Mouse (Mus musculus): ENCODE measurements around the gene Actl6a.

The Actl6a gene

DNA sequence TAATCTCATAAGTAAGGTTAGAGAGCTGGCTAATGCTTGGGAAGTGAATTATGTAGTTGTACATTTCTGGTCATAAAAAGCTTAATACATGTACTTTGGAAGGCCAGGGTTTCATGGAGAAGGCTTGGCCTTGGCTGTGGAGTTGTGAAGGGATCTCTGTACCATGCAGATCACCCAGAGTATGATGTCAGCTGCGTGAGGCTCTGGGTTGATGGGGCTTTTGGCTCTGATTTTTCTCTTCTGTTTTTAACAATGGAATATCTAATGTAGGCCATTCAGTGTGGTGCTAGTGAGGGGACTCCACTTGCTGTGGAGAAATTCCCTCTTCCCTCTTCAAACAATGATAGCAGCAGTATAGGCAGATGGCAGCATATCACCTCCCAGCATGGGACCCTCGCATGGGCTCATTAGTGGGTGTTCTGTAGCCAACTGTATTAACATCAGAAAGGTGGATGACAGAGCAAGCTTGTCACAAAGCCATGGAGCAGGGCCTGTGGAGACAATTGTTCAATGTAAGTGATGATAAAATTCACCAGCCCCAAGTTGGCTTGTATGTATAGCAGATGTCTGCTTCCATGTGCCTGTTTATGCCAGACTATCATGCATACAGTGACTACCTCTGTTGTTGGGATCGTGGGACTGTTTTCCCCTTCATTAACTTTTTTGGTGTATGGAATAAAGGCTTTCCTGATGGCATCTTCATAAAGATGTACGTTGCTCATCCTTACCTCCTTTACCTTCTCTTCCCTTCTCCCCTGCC is 43.9 kb downstream of the Actl6a start:
- DNase-seq: peak in 1 of 2 experiments; percentile 16

DNA sequence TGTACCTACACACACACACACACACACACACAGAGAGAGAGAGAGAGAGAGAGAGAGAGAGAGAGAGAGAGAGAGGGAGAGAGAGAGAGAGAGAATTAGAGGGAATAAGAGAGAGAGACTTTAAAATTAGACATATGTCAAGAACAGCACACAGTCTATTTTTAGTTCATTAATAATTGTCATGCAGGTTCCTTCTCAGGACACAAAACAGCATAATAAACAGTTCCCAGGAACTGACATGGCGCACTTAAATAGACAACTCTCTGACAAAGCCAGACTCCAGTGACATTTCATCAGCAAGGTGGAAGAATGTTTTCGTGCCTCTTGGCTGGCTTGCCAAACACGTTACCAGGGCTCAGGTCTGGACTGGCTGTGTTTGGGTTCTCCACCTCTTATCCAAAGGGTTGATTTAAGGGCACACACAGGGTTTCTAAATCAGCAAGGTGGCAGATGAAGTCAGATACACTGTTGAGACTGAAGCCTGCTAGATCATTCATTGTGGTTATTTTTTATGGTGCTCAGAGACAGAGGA is 48.4 kb downstream of the Actl6a start:
- no peak for DNase-seq

DNA sequence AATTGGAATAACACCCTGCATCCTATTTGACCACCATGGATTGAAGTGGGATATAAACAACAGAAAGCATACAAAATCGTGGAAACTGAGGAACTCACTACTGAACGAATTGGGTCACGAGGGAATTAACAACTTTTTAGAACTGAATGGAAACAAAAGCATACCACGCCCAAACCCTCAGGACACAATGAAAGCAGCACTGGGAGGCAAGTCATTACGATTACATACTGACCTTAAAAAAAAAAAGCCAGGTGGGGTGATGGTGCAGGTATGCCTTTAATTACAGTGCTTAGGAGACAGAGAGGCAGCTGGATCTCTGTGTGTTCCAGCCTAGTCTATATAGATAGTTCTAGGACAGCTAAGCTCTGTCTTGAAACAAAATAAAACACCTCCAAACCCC is 53.1 kb downstream of the Actl6a start:
- no peak for DNase-seq

DNA sequence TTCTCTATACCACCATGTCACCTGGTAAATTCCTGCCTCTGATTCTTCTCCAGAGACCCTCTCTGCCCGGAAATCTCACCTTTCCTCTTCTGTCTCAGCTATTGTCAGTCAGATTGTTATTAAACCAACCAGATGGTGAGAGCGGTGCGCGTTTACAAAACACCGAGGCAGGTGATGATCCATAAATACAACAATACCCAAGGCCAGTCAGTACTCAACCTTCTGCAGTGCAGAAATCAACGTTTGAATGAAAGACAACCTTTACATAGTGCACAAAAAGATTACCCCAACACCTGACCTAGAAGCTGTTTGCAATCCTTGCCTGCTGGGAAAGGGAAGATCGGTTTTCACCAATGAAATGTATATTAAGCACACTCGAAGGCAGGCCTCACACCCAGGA is 56.9 kb downstream of the Actl6a start:
- DNase-seq: no peak

DNA sequence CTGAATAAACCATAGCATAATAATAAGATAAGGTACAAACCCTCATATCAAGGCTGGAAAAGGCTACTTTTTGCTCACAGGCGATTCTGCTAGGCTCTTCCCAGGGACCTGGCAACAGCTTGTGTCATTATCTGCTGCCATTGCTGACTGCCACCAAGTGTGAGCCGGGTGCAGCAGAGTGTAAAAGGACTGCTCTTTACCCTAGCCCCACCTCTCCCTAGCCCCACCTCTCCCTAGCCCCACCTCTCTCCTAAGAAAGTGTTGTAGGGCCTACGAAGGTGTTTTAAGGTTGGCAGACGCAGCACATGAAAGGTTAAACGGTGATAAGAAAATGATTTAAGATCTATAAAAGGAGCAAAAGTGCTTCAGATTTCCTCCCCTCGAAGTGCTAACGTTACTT is 57.8 kb downstream of the Actl6a start:
- no peak for DNase-seq

DNA sequence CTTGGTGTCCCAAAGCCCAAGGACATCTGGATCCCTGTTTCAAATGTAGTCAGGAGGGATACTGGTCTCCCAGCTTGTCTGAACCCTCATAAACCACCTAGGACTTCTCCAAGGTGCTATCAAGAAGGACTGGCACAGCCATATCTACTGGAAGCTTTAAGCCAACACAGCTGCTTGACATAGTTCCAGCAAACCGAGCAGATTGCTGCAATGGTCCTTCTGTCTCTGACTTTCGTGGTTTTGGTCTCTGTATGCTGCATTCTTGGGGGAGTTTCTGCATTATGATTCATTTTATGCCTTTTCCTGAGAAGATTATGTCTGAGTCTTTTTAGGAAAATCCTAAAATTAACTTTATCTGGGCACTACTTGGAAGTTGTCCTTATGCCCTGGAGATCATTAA is 64.7 kb downstream of the Actl6a start:
- no peak for DNase-seq

All from cerebellum, adult 18-20 months (tissue).